Mouse (Mus musculus): ENCODE results near the gene B9d1.

The B9d1 gene

GRCm38 (mm10) chr11:61489085-61489484, 15.9 kb upstream of the B9d1 start:
- no peak for DNase-seq (ENCODE audit: low spot score)

GRCm38 (mm10) chr11:61489874-61490273, 15.1 kb upstream of the B9d1 start:
- no peak for DNase-seq (ENCODE audit: low spot score)

DNA sequence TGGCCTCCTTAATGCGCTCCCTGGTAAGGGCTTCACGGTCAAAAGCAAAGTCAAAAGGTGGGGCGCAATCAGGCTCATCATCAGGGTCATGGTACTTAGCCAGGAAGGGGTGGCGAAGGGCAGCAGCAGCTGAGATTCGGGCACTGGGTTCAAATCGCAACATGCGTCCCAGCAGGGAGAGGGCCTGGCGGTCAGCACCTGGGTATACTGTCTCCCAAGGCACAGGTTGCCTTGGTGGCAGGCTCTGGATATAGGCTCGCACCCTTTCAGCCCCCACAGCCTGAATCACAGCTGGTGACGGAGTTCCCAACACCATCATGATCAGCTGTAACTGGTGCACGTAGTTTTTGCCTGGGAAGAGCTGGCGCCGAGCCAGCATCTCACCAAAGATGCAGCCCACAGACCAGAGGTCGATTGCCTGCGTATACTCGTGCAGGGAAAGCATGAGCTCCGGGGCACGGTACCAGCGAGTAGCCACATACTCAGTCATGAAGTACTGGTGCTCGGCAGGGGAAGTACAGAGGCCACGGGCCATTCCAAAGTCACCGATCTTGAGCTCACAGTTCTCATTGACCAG, 13.9 kb upstream of the B9d1 start:
- DNase-seq (ENCODE audit: low spot score), result no peak

- no peak for DNase-seq (ENCODE audit: low spot score)
Observed at GRCm38 (mm10) chr11:61492749-61493401, 12.1 kb upstream of the B9d1 start.

DNA sequence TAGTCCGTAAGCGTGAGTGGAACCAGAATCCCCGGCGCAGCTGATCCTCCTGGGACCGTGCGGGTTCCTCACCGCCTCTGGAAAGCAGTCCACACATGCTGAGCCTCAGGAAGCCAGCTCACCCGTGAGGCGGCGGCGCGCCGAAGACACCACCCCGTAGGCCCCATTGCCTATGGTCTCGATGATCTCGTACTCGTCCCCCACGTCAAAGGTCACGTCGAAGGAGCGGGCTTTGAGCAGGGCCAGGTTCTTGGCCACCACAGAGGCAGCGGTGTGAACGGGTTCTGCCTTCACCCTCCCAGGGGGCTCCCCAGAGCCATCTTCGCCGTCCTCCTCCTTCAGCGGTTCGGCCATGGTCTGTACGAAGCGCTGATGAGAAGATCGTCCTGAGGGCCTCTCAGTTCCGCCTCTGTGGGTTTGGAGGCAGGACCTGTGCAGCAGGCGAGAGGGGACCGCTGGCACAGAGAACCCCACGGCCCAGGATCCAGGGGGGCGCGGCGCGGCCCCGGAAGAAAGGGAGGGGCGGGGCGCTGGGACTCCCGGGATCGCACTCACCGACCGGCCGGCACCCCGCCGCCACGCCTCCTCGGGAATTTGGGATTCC, 11.3 kb upstream of the B9d1 start:
- DNase-seq (ENCODE audit: low spot score), result peak; percentile 36

DNA sequence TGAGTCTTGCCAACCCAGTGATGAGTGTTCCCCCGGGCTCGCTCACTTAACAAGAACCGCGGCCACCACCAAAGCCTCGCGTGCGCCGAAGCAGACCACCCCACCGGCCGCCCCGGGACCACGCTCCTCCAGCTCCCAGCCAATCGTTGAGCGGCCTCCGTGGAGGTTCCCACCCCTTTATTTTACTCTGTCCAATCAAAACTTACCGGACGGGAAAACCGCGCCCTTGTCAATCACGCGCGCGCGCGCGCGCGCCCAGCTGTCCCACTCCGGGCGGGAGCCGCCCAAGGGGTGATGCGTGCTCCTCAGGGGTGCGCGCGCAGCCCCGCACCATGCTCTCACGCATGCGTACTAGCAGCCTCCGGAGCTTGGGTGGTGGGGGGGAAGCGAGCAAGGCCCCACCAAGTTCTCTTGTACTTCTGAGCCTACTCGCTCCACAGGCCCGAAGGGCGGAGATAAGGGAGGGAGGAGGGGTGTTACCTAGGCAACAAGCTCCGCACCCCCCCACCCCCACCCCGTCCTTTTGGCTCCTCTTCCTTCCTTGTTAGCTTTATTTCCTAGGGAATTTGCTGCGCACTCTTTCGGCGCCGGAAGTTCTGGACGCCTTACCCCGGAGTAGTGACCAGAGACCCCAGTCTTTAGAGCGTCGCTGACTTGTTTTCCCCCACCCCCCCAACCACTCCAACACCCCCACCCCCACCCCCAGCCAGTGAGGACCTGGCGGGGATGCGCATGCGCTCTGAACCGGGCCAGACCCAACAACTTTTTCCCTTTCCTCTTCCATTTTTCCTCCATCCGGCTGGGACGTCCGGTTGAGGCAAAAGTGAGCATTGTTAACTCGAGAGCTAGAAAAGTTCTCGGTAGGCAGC, 10.6 kb upstream of the B9d1 start, which contains the start of gene Mapk7:
Mapk7 (minus strand) TSS at position 278 of the 869 bp plus-strand sequence.
- peak; percentile 97 for DNase-seq (ENCODE audit: low spot score)

DNA sequence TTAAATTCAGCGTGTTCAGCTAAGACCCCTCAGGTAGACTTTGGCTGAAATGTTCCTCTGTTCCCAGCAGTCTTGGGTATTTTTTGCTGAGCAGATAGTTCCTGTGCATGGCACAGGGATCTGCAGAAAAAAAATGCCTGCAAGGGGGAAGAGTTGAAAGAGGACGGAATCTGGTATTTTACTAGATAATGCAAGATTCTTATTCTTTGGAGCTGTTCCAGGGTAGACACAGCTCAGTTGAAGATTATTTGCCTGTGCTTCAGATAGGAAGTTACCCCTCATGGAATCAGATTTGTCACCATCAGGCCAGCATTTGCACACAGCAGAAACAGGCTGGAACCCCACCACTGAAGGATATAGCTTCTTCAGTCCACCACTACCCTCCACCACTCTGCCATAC, 9.4 kb upstream of the B9d1 start:
- no peak for DNase-seq (ENCODE audit: low spot score)

DNA sequence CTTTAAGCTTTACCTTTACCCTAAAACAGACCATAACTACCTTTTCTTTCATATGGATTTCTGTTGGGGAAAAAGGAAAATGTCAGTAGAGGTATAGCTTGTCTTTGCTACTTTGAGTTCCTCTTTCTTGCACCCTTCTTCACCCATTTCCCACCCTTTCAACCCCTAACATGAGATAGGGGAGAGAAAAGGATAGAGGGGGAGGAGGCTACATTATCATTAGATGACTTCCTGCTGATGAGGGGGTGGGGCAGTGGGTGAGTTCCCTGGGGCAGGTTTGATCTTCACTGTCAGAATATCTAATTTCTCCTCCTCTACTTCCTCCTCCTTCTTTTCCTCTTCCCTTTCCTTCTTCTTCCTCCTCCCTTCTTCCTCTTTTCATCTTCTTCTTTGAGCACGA, 7.5 kb upstream of the B9d1 start:
- no peak for DNase-seq (ENCODE audit: low spot score)

DNA sequence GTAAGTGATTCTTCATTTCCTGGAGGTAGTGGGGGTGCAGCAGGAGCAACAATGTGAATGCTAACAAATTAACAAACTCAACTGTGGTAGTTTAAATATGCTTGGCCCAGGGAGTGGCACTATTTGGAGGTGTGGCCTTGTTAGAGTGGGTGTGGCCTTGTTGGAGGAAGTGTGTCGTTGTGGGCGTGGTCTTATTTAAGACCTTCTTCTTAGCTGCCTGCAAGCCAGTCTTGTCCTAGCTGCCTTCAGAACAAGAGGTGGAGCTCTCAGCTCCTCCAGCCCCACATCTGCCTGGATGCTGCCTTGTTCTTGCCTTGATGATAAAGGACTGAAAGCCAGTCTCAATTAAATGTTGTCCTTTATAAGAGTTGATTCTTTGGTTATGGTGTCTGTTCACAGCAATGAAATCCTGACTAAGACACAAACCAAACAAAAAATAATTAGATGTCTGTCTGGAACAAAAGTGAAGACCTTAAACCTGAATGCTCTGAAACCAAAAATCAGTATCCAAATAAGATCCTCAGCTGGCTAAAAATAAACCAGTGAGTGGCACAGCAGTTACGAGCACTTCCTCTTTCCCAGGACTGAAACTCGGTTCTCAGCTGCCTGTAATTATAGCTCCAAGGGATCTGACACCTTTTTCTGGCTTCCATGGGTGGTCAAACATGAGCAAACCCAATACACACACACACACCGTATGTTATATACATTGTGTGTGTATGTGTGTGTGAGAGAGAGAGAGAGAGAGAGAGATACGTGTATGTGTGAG, 6.0 kb upstream of the B9d1 start:
- DNase-seq (ENCODE audit: low spot score), result no peak

- no peak for DNase-seq (ENCODE audit: low spot score)
Observed at GRCm38 (mm10) chr11:61503933-61504332, 1.0 kb upstream of the B9d1 start.

DNA sequence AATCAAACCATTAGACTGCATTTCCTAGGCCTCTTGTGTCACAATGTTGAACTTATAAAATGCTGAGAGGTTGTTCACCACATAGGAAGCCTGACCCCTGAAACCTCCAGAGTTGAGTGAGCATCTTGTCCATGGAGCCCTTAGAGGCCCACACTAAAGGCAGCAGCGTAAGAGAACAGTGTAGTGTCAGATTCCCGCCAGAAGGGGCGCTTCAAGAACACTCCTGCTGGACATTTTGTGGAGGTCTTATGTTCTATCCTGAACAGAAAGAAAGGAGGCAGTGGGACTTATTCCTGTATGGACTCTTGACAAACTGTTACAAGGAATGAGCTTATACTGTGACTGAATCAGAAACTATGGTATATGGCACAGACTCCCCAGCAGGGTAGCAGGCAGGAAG, 10.0 kb downstream of the B9d1 start:
- peak; percentile 68 for DNase-seq (ENCODE audit: low spot score)

- DNase-seq (ENCODE audit: low spot score), result no peak
Observed at GRCm38 (mm10) chr11:61517971-61518370, 13.0 kb downstream of the B9d1 start.

DNA sequence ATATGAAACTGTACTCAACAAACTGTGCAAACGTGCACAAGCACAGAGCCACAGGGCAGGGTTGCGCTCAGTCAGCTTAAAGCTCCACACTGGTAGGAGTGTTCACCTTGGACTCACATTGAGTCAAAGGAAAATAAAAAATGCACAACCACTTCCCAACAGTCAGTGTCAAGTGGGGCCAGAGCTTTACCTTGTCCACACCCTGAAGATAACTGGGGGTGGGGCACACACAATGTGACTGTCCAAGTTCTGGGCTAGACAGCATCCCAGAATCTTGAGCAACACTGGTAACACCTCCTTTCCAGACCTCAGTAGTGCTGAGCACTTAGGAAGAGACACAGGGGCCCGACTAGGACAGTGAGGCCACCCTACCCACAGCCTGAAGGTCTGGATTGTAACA, 13.9 kb downstream of the B9d1 start:
- no peak for DNase-seq (ENCODE audit: low spot score)

- DNase-seq (ENCODE audit: low spot score), result no peak
Observed at GRCm38 (mm10) chr11:61519484-61520107, 14.7 kb downstream of the B9d1 start.

- no peak for DNase-seq (ENCODE audit: low spot score)
Observed at GRCm38 (mm10) chr11:61526872-61527271, 21.9 kb downstream of the B9d1 start.

DNA sequence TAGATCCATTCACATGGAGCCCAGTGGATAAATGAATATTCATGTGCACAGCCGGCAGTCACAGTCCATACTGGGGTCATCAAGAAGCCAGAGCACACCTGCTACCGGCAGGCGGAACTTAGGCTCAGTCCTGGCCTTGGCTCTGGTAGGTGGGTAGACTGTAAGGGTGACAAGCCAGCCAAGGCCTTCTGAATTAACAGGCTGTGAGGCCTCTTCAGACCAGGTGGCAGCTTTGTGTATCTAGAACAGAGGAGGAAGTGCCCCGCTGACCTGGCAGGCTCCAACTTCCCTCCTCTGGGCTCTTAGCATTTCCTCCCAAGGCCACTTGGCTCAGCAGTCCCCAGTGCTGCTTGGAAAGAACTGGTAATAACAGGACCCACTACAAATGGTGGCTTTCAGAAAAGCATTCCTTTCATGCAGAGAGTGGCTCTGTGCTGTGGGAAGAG, 24.3 kb downstream of the B9d1 start:
- peak; percentile 16 for DNase-seq (ENCODE audit: low spot score)

DNA sequence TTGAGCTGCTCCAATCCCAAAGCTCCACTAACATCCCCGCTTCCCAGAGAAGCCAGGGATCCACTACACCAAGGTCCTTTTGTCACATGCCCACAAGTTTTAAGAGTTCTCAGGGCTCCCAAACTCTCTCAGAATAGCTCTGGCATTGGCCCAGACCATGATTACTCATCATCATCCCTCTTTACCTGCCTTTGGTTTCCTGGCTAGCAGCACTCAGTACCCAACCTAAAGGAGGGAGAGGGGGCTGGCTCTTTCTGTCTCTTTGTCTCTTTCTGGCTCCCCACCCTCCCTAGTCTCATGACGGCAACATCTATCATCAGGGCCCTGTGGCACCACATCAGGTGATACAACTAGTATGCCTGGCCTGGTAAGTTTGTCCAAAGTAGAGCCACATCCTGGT, 27.9 kb downstream of the B9d1 start:
- DNase-seq (ENCODE audit: low spot score), result no peak

- DNase-seq (ENCODE audit: low spot score), result peak; percentile 32
Observed at GRCm38 (mm10) chr11:61533571-61533970, 28.6 kb downstream of the B9d1 start.

DNA sequence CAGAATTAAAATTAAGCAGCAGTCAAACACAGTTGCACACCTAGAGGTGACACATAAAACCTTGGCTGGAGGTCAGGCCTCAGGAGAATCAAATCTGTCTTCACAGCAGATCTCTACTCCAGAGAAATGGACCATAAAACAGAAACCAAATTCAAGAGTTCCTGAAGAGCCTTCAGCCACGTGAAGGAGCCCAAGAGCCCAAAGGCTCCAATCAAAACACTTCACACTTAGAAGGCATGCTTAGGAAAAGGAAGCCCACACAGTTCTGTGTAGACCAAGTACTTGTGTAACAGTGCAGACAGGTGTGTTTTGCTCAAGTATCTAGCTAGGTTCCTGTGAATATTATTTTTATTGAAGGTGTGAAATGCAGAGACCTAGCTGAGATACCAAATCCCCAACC, 30.6 kb downstream of the B9d1 start:
- no peak for DNase-seq (ENCODE audit: low spot score)

- DNase-seq (ENCODE audit: low spot score), result no peak
Observed at GRCm38 (mm10) chr11:61536952-61537351, 32.0 kb downstream of the B9d1 start.

GRCm38 (mm10) chr11:61537362-61537761, 32.4 kb downstream of the B9d1 start:
- no peak for DNase-seq (ENCODE audit: low spot score)

All from embryo, embryonic 10 days (tissue).